Mouse (Mus musculus) liver, postnatal 0 days (tissue): ENCODE measurements around the gene Zfand3.
A peak's percentile ranks its signal among the peaks of the same experiment; 100 is the strongest.

Source experiments
- CTCF ChIP-seq: sonication (generic); IDR thresholded peaks from 2 replicates; pipeline ENCODE4 v1.5.1; 2016; ENCODE audit warnings: antibody characterized with exemption, low read depth
- EP300 ChIP-seq: IDR thresholded peaks from 2 replicates; pipeline ENCODE4 v1.6.1; 2016; ENCODE audit warnings: antibody characterized with exemption, low read depth, mild to moderate bottlenecking

DNA sequence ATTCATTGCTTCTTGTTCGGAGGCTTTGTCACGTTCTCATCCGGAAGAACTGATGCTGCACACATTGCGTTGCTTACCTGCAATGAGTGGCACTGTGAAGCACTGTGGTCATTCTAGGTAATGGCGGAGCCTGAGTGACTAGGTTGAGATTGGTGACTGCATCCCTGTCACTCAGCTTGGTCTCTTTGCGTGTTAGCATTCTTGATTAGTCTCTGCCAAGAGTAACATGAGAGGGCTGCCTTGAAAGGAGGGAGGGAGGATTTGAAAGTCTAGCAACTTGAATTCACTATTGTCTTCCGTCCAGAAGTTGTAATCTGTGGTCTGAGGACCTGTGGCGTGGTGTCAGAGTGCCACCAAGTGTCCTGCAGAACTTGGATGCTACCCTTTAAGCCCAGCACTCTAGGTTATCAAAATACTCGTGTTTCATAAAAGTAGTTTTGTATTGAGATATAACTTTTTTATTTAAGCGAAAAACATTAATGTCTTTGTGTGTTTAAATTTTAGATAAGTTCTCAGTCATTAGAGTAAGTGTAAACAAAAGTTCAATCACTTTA, 141.1 kb downstream of the Zfand3 start:
- TF ChIP-seq CTCF (0 out of 2 replicates have a peak, but pooled peaks have one; percentile 28), EP300 (no peak)
